Mouse (Mus musculus): ENCODE results near the gene Sap30bp.

The Sap30bp gene

GRCm38 (mm10) chr11:116000607-116001006 lies 67.5 kb downstream of the Sap30bp start:
- DNase-seq (ENCODE audit: low read depth, low spot score): no peak

GRCm38 (mm10) chr11:116001725-116002124 lies 68.6 kb downstream of the Sap30bp start:
- DNase-seq (ENCODE audit: low read depth, low spot score): no peak

- no peak for DNase-seq (ENCODE audit: low read depth, low spot score)
Measured at GRCm38 (mm10) chr11:116002894-116003293, 69.8 kb downstream of the Sap30bp start.

GRCm38 (mm10) chr11:116004186-116004823 lies 71.2 kb downstream of the Sap30bp start:
- DNase-seq (ENCODE audit: low read depth, low spot score): no peak

- peak; percentile 74 for DNase-seq (ENCODE audit: low read depth, low spot score)
Measured at GRCm38 (mm10) chr11:116004840-116005700, 72.0 kb downstream of the Sap30bp start.

GRCm38 (mm10) chr11:116005701-116006419 lies 72.8 kb downstream of the Sap30bp start:
- DNase-seq (ENCODE audit: low read depth, low spot score): no peak

GRCm38 (mm10) chr11:116007095-116007850 lies 74.2 kb downstream of the Sap30bp start:
- no peak for DNase-seq (ENCODE audit: low read depth, low spot score)

GRCm38 (mm10) chr11:116008411-116008810 lies 75.3 kb downstream of the Sap30bp start:
- no peak for DNase-seq (ENCODE audit: low read depth, low spot score)

GRCm38 (mm10) chr11:116008832-116009375 lies 75.8 kb downstream of the Sap30bp start:
- no peak for DNase-seq (ENCODE audit: low read depth, low spot score)

- DNase-seq (ENCODE audit: low read depth, low spot score): no peak
Measured at GRCm38 (mm10) chr11:116009661-116010060, 76.6 kb downstream of the Sap30bp start.

- no peak for DNase-seq (ENCODE audit: low read depth, low spot score)
Measured at GRCm38 (mm10) chr11:116010146-116010545, 77.1 kb downstream of the Sap30bp start.

- DNase-seq (ENCODE audit: low read depth, low spot score): no peak
Measured at GRCm38 (mm10) chr11:116010948-116011347, 77.9 kb downstream of the Sap30bp start.

- no peak for DNase-seq (ENCODE audit: low read depth, low spot score)
Measured at GRCm38 (mm10) chr11:116011529-116012261, 78.6 kb downstream of the Sap30bp start.

GRCm38 (mm10) chr11:116012262-116012947 lies 79.3 kb downstream of the Sap30bp start, which contains the start of gene Galk1:
Galk1 (minus strand) TSS chr11:116012719.
- peak; percentile 96 for DNase-seq (ENCODE audit: low read depth, low spot score)

GRCm38 (mm10) chr11:116014821-116015220 lies 81.7 kb downstream of the Sap30bp start:
- DNase-seq (ENCODE audit: low read depth, low spot score): no peak
